Mouse (Mus musculus) splenic B cell, adult 2 months (primary cell): ENCODE measurements around the gene Pih1d2.

Experiments
- DNase-seq: peaks from one replicate; pipeline ENCODE4 v3.0.0-alpha.2; 2011; ENCODE audit warnings: low read depth, low spot score
- H3K27me3 ChIP-seq: 2 replicates; pipeline ENCODE4 v1.6.1; 2012; ENCODE audit warnings: mild to moderate bottlenecking, low read length, moderate library complexity, mixed read lengths; ENCODE audit not compliant: control insufficient read depth, poor library complexity, insufficient read depth, severe bottlenecking
- H3K36me3 ChIP-seq: 2 replicates; pipeline ENCODE4 v1.6.1; 2012; ENCODE audit warnings: mild to moderate bottlenecking, low read length, moderate library complexity, mixed read lengths; ENCODE audit not compliant: control insufficient read depth, poor library complexity, insufficient read depth, severe bottlenecking

Pih1d2 gene

GRCm38 (mm10) chr9:50616766-50617603 is at the start of gene Pih1d2, which contains the start of gene Nkapd1:
Gene Pih1d2, plus strand, starts transcription at chr9:50617321.
Gene Nkapd1, minus strand, starts transcription at chr9:50617464.
- no peaks in the 10 kb centered on the region for H3K27me3 ChIP-seq
- DNase-seq = peak; percentile 94
- peaks cover 4% of the 10 kb centered on the region; the same call in 1 of the 2 replicates for H3K36me3 ChIP-seq

GRCm38 (mm10) chr9:50567372-50567771 is 49.7 kb upstream of the Pih1d2 start:
- Histone ChIP-seq H3K27me3 (no peaks in the 10 kb centered on the region), H3K36me3 (no peaks in the 10 kb centered on the region)
- DNase-seq = no peak

GRCm38 (mm10) chr9:50567881-50568280 is 49.2 kb upstream of the Pih1d2 start:
- no peaks in the 10 kb centered on the region for H3K36me3 ChIP-seq
- DNase-seq = no peak
- no peaks in the 10 kb centered on the region for H3K27me3 ChIP-seq

GRCm38 (mm10) chr9:50569599-50570525 is 47.3 kb upstream of the Pih1d2 start:
- DNase-seq = no peak
- no peaks in the 10 kb centered on the region for H3K36me3 ChIP-seq
- H3K27me3 ChIP-seq = no peaks in the 10 kb centered on the region

- DNase-seq = no peak
- H3K27me3 ChIP-seq = no peaks in the 10 kb centered on the region; the same call in 1 of the 2 replicates
These were observed 36.8 kb upstream of the Pih1d2 start for GRCm38 (mm10) chr9:50580370-50580769.

GRCm38 (mm10) chr9:50585145-50585818 is 31.8 kb upstream of the Pih1d2 start:
- H3K36me3 ChIP-seq = no peaks in the 10 kb centered on the region

More at GRCm38 (mm10) chr9:50580370-50580769, 36.8 kb upstream of the Pih1d2 start:
- no peaks in the 10 kb centered on the region for H3K36me3 ChIP-seq

GRCm38 (mm10) chr9:50586955-50587354 is 30.2 kb upstream of the Pih1d2 start:
- DNase-seq = no peak
- no peaks in the 10 kb centered on the region for H3K27me3 ChIP-seq

More at GRCm38 (mm10) chr9:50585145-50585818, 31.8 kb upstream of the Pih1d2 start:
- no peak for DNase-seq
- no peaks in the 10 kb centered on the region for H3K27me3 ChIP-seq

GRCm38 (mm10) chr9:50590856-50591518 is 26.1 kb upstream of the Pih1d2 start:
- peak; percentile 12 for DNase-seq
- H3K36me3 ChIP-seq = no peaks in the 10 kb centered on the region
- H3K27me3 ChIP-seq = no peaks in the 10 kb centered on the region

More at GRCm38 (mm10) chr9:50586955-50587354, 30.2 kb upstream of the Pih1d2 start:
- H3K36me3 ChIP-seq = no peaks in the 10 kb centered on the region

- DNase-seq = no peak
- Histone ChIP-seq H3K36me3 (no peaks in the 10 kb centered on the region), H3K27me3 (no peaks in the 10 kb centered on the region)
These were observed 24.2 kb upstream of the Pih1d2 start for GRCm38 (mm10) chr9:50592955-50593354.

- DNase-seq = peak; percentile 76
- H3K27me3 ChIP-seq = no peaks in the 10 kb centered on the region
- H3K36me3 ChIP-seq = no peaks in the 10 kb centered on the region
These were observed 23.6 kb upstream of the Pih1d2 start for GRCm38 (mm10) chr9:50593544-50593943.

- peaks cover 5% of the 10 kb centered on the region for H3K36me3 ChIP-seq
- H3K27me3 ChIP-seq = no peaks in the 10 kb centered on the region
- no peak for DNase-seq
These were observed 22.2 kb upstream of the Pih1d2 start for GRCm38 (mm10) chr9:50594794-50595417.

- no peak for DNase-seq
- H3K36me3 ChIP-seq = peaks cover 5% of the 10 kb centered on the region
- H3K27me3 ChIP-seq = no peaks in the 10 kb centered on the region
These were observed 20.1 kb upstream of the Pih1d2 start for GRCm38 (mm10) chr9:50596973-50597372.

- H3K27me3 ChIP-seq = no peaks in the 10 kb centered on the region
- no peak for DNase-seq
- H3K36me3 ChIP-seq = peaks cover 5% of the 10 kb centered on the region
These were observed 15.6 kb upstream of the Pih1d2 start for GRCm38 (mm10) chr9:50601536-50601935.
